Mouse (Mus musculus) left cerebral cortex, postnatal 36 days (tissue): ENCODE measurements around the gene Fgfr2. TPM values are rescaled to one million over a fixed set of nuclear protein-coding genes. Genes with fewer than 3 reads are reported as not detected.

Experiments
- DNase-seq, 2 experiments: peaks; one replicate each; pipeline ENCODE4 v3.0.0; 2021 to 2022; ENCODE audit warnings: low spot score in 2 of 2, mixed read lengths in 1 of 2
- intact Hi-C: fragments of 180-260 bp; cut with DNase I; formaldehyde crosslinking; loops from one replicate; pipeline ENCODE4 v1.15.1; 2025
- total RNA-seq, 2 experiments: library from RNA; stranded (reverse); gene quantifications; 2 replicates each; pipeline ENCODE4 v1.2.3; 2021

Fgfr2 gene
- total RNA-seq, 2 experiments from 2014 or later = 41.6 to 46.6 TPM

- intact Hi-C loops = loop anchor here (2.0 to 5.0 kb wide), 2 partner anchors 89 to 230 kb away; no protein-coding TSS in a partner anchor
- DNase-seq = peak; percentile 66 to 67
These were observed 2360.9 kb downstream of the Fgfr2 start for GRCm38 (mm10) chr7:130762071-130762897.

DNA sequence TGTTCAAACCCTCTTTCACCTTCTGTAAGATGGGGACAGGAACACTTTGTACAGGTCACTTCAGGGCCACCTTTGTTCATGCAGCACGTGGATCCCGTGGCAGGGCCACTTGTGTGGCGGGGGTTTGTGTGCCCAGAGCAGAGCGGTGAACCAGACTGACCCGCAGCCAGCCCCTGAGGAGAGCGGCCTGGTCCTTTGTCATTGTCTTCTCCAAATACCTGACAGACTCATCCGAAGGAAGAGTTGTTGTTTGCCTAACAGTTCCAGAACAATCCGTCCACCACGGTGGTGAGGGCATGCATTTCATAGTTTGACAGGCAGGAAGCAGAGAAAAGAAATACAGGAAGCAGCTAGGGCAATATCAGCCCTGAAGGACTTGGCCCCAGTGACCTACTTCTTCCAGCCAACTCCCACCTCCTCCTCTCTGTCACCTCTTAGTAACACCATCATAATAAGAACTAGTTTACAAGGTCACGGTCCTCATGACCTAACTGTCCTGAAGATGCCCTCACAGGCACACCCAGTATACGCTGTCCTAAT is 2365.8 kb downstream of the Fgfr2 start:
- intact Hi-C loops = no loop called here
- DNase-seq = no peak

DNA sequence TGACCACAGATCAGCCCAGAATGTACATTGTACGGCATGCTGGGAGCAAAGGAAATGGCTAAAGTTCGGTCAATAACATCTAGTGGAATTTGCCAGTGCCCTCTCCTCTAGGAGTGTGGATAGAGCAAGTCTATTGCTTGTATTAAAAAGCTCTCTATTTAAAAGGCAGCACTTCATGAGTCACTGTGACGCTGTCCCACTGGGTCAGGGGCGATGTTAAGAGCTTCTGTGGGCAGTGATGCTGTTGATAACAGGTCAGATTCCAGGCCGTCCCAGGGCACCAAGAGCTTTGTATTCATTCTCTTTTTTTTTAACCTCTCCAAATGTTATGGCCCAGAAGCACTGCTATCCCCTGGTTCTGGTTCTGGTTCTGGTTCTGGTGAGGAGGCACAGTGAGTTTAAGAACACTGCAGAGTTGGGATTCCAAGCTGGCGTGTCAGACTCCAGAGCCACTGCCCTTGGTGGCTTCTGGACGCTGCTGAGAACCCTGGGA is 2366.8 kb downstream of the Fgfr2 start:
- DNase-seq = no peak
- intact Hi-C loops = no loop called here

DNA sequence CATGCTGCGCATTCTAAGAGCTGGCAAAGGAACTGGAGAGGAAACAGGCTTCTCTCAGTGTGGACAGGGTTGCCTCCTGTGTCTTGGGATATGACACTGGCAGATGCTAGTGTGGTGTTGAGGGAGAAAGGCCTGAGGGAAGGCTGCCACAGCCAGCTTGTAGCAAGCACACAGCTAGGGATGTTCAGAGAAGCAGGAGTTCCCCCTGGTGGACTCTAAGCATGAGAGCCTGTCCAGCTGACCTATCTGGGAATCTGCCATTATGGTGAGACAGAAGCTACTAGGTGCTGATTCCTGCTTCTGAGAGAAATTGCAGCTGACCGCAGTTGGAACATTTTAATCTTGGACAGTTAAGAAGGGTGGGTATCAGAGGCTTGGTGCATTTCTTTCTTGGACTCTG is 2368.4 kb downstream of the Fgfr2 start:
- intact Hi-C loops = no loop called here
- peak in 1 of 2 experiments; percentile 17 for DNase-seq

DNA sequence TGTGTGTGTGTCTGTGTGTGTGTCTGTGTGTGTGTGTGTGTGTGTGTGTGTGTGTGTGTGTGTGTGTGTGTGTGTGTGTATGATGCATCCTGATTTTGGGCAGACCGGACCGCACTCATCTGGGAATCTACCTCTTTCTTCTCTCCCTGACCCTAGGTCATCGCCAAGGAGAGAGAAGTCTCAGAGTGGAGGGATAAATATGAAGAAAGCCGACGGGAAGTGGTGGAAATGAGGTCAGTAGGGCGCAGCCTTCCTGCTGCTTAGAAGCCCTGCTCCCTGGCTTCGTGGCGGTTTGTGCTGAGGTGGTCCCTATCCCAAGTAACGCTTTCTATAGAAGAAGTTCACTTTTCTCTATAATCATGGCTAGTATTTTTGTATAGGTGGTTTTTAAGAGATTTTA is 2371.5 kb downstream of the Fgfr2 start:
- DNase-seq = no peak
- intact Hi-C loops = no loop called here

DNA sequence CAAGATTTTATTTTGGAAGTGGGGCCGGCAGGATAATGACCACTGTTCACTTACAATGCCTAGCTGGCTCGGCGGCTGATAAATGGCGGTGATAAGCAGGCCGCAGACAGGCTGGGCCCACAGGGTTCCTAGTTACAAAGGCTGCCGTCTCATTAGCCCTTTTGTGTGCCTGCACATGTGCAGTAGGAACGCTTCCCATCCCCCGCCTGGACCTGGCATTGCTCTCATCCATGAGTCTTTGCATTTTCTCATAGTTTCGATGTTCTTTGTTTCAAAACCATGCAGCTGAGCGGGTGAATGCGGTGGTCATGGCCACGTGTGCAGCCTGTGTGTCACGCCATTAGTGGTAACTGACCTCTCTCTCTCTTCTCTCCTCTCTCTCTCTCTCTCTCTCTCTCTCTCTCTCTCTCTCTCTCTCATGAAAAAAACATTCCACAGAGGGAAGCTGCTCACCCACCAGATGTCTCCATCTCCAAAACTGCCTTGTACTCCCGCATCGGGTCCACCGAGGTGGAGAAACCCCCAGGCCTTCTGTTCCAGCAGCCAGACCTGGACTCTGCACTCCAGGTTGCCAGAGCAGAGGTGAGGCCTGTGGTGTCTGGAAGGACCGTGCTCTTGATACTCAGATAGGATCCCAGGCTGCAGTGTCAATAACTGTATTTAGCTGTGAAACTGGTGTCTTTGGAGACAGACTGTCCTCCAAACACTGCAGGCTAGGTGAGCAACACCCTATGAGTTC is 2372.2 kb downstream of the Fgfr2 start:
- no peak for DNase-seq
- intact Hi-C loops = no loop called here

GRCm38 (mm10) chr7:130749165-130749564 is 2374.0 kb downstream of the Fgfr2 start:
- intact Hi-C loops = no loop called here
- DNase-seq = no peak

DNA sequence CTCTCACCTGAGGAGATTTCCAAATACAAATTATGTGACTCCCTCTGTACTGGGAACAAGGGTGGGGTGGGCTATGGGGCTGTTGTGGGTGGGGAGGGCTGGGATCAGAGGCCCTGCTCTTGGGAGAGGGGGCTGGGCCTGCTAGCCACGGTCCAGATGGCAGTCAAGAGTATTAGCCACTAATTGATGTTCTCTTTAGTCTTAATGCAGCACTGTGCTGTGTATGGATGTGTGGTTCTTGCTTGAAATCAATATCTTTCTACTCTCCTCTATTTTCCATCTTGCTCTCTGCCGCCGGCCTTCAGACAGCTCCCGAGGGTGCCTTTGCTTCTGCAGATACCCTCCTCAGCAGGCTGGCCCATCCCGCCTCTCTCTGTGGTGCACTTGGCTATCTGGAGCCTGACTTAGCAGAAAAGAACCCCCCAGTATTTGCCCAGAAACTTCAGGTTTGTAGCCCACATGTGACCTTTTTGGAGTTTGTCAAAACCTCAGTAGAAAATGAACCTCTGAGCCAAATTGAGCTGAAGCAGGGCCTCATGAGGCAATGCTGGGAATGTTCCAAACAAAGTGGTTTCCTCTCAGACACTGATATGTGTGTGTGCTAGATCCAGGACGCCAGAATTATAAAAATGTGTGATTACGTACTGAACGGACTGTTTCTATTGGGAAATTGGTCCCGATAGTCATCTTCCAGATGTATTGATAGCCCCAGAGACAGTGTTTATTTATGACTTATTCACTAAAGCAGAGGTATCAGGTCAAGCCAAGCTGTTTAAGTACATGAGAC is 2379.7 kb downstream of the Fgfr2 start:
- no peak for DNase-seq
- intact Hi-C loops = no loop called here

DNA sequence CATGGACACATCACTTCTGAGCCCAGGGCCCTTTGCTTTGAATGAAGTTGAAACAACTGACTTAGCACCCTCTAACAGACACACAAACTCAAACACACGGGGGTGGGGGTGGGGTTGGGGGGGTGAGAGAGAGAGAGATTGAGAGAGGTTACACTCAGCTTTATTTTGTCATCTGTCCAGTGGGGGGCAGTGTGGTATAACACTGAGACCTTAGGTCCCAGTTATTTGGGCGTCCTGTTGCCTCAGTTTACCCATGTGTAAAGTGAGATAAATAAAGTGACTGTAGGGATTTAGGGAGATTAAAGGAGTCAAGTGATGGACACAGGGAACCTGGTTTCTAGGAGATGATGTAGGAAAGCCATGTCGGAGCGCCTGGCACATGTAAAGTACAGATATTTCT is 2382.1 kb downstream of the Fgfr2 start:
- DNase-seq = no peak
- intact Hi-C loops = no loop called here

- DNase-seq = no peak
- intact Hi-C loops = no loop called here
These were observed 2388.9 kb downstream of the Fgfr2 start for GRCm38 (mm10) chr7:130734195-130734787.

- intact Hi-C loops = no loop called here
- no peak for DNase-seq
These were observed 2389.7 kb downstream of the Fgfr2 start for GRCm38 (mm10) chr7:130733423-130733822.

- intact Hi-C loops = no loop called here
- DNase-seq = no peak
These were observed 2390.2 kb downstream of the Fgfr2 start for GRCm38 (mm10) chr7:130732908-130733307.

DNA sequence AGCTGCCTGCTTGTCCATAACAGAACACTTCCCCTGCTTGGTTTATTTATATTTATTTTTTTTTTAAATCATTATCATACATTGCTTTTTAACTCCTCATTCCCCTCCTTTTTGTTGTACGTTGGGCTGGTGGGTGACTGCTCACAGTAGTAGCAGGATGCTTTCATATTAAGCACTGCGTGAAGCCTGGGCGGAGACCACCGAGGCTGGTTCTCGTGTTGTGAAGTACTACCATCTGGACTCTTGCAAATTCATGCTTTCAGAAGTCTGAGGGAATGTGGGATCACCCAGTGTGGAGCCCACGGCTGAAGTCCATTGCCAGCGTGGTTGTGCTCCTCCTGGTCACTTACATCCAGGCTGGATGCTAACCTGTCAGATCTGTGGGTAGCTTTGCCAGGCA is 2391.4 kb downstream of the Fgfr2 start:
- intact Hi-C loops = no loop called here

DNA sequence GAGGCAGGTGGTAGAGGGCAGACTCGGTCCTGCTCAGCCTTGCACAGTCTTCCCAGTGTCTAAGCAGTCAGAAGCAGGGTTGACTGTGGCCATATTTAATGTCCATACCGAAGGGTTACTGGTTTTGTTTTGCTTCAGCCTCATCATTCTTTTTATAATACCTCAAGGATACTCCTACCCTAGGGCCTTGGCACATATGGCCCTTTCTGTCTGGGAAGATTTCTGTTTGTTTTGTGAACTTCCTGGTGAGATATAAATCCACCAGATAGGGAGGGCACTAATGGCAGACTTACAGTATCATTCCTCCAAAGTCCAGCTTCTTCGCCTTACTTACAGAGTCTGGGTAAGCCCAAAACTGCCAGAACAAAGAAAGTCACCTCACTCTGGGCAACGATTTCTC is 2395.6 kb downstream of the Fgfr2 start:
- no peak for DNase-seq
- intact Hi-C loops = no loop called here

More for the DNA sequence above, 2391.4 kb downstream of the Fgfr2 start:
- no peak for DNase-seq

DNA sequence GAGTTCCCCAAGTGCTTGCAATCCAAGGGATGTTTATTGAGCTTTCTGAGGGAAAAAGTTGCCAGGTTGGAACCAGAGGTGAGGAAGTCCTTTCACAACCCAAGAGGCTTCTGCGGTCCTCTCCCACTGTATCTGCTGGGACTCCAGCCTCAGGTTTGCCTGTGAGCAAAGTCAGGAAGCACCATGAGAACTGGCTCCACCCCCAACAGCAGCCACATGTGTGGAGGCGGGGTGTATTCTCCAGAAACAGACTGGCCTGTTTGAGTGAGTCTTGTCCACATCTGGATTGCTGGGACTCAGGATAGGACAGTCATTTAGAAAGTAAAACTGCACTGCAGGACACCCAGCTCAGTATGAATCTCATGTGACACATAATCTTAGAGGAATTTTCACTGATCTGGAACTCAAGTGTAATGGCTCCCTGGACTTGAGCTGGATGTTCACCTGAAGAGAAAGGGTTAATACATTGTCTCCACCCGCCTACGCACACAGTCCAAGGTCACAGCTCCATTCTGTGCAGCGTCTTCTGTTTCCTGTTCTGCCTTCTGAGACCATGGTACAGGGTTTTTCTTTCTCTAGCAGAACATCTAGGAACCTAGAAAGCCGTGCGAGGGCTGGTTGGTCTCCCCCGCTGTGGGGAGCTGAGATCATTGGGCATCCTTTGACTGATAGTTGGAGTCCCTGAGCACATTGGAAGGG is 2396.3 kb downstream of the Fgfr2 start:
- no peak for DNase-seq
- intact Hi-C loops = no loop called here

GRCm38 (mm10) chr7:130726185-130726584 is 2397.0 kb downstream of the Fgfr2 start:
- no peak for DNase-seq

DNA sequence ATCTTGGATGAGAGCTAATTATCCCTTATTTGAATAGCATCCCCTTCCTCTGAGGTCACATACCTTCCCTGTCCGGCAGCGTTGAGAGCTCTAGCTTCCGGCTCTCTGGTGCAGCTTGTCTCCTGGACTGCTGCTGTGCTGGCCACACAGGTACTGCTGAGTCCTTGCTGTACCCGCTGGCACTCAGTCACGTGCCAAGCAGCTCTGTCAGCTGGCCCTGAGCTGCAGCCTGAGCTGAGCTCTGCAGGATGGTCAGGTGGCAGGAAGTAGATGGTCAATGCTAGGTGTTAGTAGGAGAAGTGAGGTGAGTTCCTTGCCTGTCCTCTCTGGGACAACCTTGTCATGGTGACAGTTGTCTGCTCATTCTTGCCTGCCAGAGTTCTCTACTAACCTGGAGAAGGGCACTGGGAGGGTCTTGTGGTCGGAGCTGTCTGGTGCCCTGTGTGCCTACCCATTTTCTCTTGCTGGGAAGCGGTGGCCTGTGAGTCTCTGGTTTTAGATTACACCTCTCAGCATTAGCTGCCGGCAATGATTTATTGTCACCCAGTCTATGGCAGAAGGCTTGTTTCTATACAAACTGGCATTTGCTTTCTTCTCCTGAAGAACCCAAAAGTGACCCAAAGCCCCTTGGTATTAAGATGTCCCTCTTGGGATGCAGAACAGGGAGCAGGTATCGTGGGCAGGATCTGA is 2402.4 kb downstream of the Fgfr2 start:
- DNase-seq = no peak
- intact Hi-C loops = no loop called here

More at GRCm38 (mm10) chr7:130726185-130726584, 2397.0 kb downstream of the Fgfr2 start:
- intact Hi-C loops = no loop called here

DNA sequence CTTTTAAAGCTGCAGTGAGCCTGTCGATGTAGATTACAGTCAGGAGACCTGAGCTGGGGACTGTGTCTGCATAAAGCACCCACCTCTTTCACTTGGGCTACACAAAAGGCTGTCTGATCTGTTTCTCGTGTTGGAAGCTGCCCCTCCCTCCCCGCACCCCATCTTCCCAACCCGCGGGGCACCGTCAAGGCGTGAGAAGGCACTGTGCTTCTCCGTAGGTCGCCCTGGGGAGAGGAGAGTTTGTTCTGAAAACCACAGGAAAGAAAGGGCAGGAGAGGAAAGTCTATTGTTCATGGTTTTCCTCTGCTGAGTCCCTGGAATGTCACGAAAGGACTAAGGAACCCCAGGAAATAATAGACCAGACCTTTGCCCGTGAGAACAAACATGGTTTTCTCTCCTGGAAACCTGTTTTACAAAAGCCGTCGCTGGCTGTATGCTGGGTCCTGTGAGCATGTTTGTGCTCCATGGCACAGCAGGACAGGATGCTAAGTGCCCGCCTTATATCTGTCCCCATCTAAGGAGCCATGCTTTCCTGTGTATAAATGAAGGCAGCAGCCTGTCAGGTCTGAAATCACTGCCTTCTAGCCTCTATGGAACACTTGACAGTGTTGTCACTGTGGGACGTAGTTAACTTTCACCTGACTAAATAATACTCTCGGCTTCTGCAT is 2403.1 kb downstream of the Fgfr2 start:
- DNase-seq = no peak
- intact Hi-C loops = no loop called here
